Mouse (Mus musculus) adrenal gland, adult (tissue): Measurements from ENCODE around the gene Cntrob.

ENCODE experiments used
- DNase-seq, 2 experiments: peaks; one replicate each; pipeline ENCODE4 v3.0.0; 2022 to 2023; ENCODE audit warnings: low spot score in 1 of 2; ENCODE audit not compliant: inconsistent age in 2 of 2

Cntrob gene

GRCm38 (mm10) chr11:69251135-69251842 lies 72.3 kb downstream of the Cntrob start:
- no peak for DNase-seq

DNA sequence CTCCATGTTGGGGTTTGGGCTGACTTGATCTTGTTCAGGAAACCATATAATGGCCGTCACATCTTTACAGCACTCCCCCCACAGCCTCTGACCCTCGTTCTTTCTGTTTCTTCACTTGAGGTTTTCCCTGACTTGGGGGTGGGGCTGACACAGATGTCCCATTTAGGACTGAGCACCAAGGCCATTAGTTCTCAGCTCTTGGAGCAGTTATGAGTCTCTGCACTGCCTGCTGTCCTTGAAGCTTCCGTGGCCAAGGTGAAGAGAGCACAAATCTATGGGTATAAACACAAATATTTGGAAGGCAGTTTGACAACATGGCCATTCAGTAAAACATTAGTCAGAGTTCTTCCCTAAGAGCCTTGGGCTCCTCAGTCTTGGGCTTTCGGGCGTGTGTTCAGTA lies 73.5 kb downstream of the Cntrob start:
- DNase-seq = peak; percentile 58 to 79
